Mouse (Mus musculus) kidney, postnatal 25 days (tissue): ENCODE measurements at regions not wholly inside any gene's neighbourhood (a gene's known extent, or its start where the extent isn't known, plus 50 kb on each side); places are given as distances from the start of the nearest gene placed in this dataset.

Experiments used
- DNase-seq, 2 experiments: peaks; one replicate each; pipeline ENCODE4 v3.0.0; 2021; ENCODE audit warnings: mixed read lengths in 2 of 2

GRCm38 (mm10) chr4:134990651-134991050 lies 60.0 kb downstream of the Syf2 start:
- DNase-seq, result no peak

- DNase-seq, result no peak
Measured at GRCm38 (mm10) chr4:134993526-134994122, 62.9 kb downstream of the Syf2 start.

- DNase-seq, result no peak
Measured at GRCm38 (mm10) chr4:134994205-134994604, 63.5 kb downstream of the Syf2 start.

GRCm38 (mm10) chr4:134994648-134995047 lies 64.0 kb downstream of the Syf2 start:
- no peak for DNase-seq

- DNase-seq, result peak; percentile 86 to 91
Measured at GRCm38 (mm10) chr4:134995052-134995451, 64.4 kb downstream of the Syf2 start.

GRCm38 (mm10) chr4:134996121-134996520 lies 65.4 kb downstream of the Syf2 start:
- DNase-seq, result no peak

- DNase-seq, result peak in 1 of 2 experiments; percentile 6
Measured at GRCm38 (mm10) chr4:134997461-134998434, 67.0 kb downstream of the Syf2 start.

- DNase-seq, result no peak
Measured at GRCm38 (mm10) chr4:134998928-134999658, 68.4 kb downstream of the Syf2 start.

- peak in 1 of 2 experiments; percentile 54 for DNase-seq
Measured at GRCm38 (mm10) chr4:135002091-135002925, 71.6 kb downstream of the Syf2 start.

- DNase-seq, result no peak
Measured at GRCm38 (mm10) chr4:135011365-135011764, 80.7 kb downstream of the Syf2 start.

- no peak for DNase-seq
Measured at GRCm38 (mm10) chr4:135012945-135013344, 82.2 kb downstream of the Syf2 start.

GRCm38 (mm10) chr4:135013932-135014331 lies 83.2 kb downstream of the Syf2 start:
- DNase-seq, result no peak

GRCm38 (mm10) chr4:135018018-135018417 lies 87.3 kb downstream of the Syf2 start:
- DNase-seq, result peak; percentile 54 to 65

- DNase-seq, result no peak
Measured at GRCm38 (mm10) chr4:135019120-135019519, 88.4 kb downstream of the Syf2 start.

- no peak for DNase-seq
Measured at GRCm38 (mm10) chr4:135020262-135020991, 89.7 kb downstream of the Syf2 start.

GRCm38 (mm10) chr4:135023200-135023599 lies 92.5 kb downstream of the Syf2 start:
- DNase-seq, result no peak

GRCm38 (mm10) chr4:135025802-135026201 lies 94.7 kb upstream of the Runx3 start:
- DNase-seq, result no peak

- no peak for DNase-seq
Measured at GRCm38 (mm10) chr4:135027136-135027535, 93.3 kb upstream of the Runx3 start.

GRCm38 (mm10) chr4:135029723-135030122 lies 90.7 kb upstream of the Runx3 start:
- no peak for DNase-seq

GRCm38 (mm10) chr4:135032461-135032860 lies 88.0 kb upstream of the Runx3 start:
- DNase-seq, result no peak

- no peak for DNase-seq
Measured at GRCm38 (mm10) chr4:135033302-135033701, 87.2 kb upstream of the Runx3 start.

GRCm38 (mm10) chr4:135034406-135034805 lies 86.0 kb upstream of the Runx3 start:
- peak; percentile 51 to 59 for DNase-seq
